Mouse (Mus musculus): ENCODE results near the gene Misp. TPM values are rescaled to one million over a fixed set of nuclear protein-coding genes. Genes with fewer than 3 reads are reported as not detected.
A peak's percentile ranks its signal among the peaks of the same experiment; 100 is the strongest.

The Misp gene
- polyA plus RNA-seq, 1 experiment from 2014 or later = 10.5 TPM

GRCm38 (mm10) chr10:79874290-79874862, 53.6 kb downstream of the Misp start, which contains the start of the genes Prtn3 and Plppr3:
Gene Prtn3 (plus strand): TSS chr10:79874476.
Gene Plppr3 (minus strand): TSS chr10:79874634.
- no peaks in the 10 kb centered on the region for H3K27me3 ChIP-seq (replicated peaks; ENCODE audit: insufficient read depth, low read length)
- no peaks in the 10 kb centered on the region for H3K9me3 ChIP-seq (ENCODE audit: low read length)
- no peak within 1 kb of the TSS for H3K27ac ChIP-seq (ENCODE audit: low read length)
- H3K36me3 ChIP-seq (ENCODE audit: insufficient read depth, low read length) = no peaks in the 10 kb centered on the region
- TF ChIP-seq CTCF (IDR thresholded peaks at IDR 0.05) = no peak
- no peak for TF ChIP-seq EP300 (IDR thresholded peaks at IDR 0.05)
- H3K9ac ChIP-seq (replicated peaks; ENCODE audit: low read depth) = peak within 1 kb of the TSS; percentile 19; the same call in 1 of the 2 replicates
- ATAC-seq (peak; percentile 44), DNase-seq (ENCODE audit: low spot score) (no peak)
- peak within 1 kb of the TSS; percentile 49 for H3K4me3 ChIP-seq (ENCODE audit: low read depth, low read length)
- H3K4me2 ChIP-seq (replicated peaks; ENCODE audit: low read depth, low read length) = peak within 1 kb of the TSS; percentile 99
- 7% methylated on average over 27 of the region's 57 CpGs for WGBS
- H3K4me1 ChIP-seq (ENCODE audit: insufficient read depth, low read depth, low read length) = 0 out of 2 replicates have a peak, but pooled peaks cover 3% of the 10 kb centered on the region

DNA sequence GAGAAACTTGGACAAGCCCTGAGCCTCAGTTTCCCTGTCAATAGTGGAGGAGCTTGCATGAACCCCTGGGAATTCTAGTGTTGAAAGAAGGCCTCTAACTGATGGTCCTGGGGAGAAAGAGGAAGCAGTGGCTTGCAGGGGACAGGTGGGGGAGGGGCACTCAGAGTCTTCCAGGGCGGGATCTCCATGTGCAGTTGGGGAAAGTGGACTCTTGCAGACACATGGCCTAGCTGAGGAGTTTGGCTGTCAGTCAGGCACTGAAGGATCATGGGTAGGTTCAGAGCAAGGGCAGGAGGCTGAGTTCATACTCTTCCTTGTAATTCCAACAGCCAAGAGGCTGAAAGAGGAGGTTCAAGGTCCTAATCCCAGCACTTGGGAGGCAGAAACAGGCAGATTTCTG, 56.4 kb downstream of the Misp start:
- Histone ChIP-seq H3K36me3 (ENCODE audit: insufficient read depth, low read length) (no peaks in the 10 kb centered on the region), H3K4me3 (ENCODE audit: low read depth, low read length) (no peak overlapping the region), H3K9me3 (ENCODE audit: low read length) (no peaks in the 10 kb centered on the region), H3K9ac (replicated peaks; ENCODE audit: low read depth) (no peak overlapping the region), H3K4me2 (replicated peaks; ENCODE audit: low read depth, low read length) (no peak overlapping the region), H3K4me1 (ENCODE audit: insufficient read depth, low read depth, low read length) (0 out of 2 replicates have a peak, but pooled peaks cover 3% of the 10 kb centered on the region), H3K27me3 (replicated peaks; ENCODE audit: insufficient read depth, low read length) (no peaks in the 10 kb centered on the region), H3K27ac (ENCODE audit: low read length) (no peak overlapping the region)
- ATAC-seq = no peak
- WGBS = 46% methylated on average over 1 of the region's 1 CpGs
- peak; percentile 35 for DNase-seq (ENCODE audit: low spot score)
- no peak for TF ChIP-seq CTCF (IDR thresholded peaks at IDR 0.05)
- no peak for TF ChIP-seq EP300 (IDR thresholded peaks at IDR 0.05)

DNA sequence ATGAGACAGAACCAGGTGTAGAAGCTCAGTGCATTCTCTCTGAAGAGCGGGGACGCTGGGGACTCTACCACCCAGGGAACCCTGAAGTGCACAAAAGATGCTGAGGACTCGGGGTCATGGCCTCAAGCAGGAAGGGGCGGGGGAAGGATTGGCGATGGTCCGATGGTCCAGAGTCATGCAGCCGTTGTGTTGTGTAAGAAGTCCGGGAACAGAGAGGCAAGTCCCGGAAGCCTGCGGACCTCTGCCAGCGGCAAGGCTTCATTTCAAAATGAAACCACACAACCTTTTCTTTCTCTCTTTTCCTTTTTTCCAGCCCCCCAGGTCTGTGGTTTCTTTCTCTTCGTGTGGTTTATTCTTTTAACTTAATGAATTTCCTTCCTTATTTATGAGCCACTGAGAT, 57.0 kb downstream of the Misp start:
- peak; percentile 77 for DNase-seq (ENCODE audit: low spot score)
- no peak for TF ChIP-seq CTCF (IDR thresholded peaks at IDR 0.05)
- peak; percentile 21; the same call in 1 of the 2 replicates for TF ChIP-seq EP300 (IDR thresholded peaks at IDR 0.05)
- H3K27me3 ChIP-seq (replicated peaks; ENCODE audit: insufficient read depth, low read length) = no peaks in the 10 kb centered on the region
- H3K36me3 ChIP-seq (ENCODE audit: insufficient read depth, low read length) = no peaks in the 10 kb centered on the region
- no peak overlapping the region; the same call in 1 of the 2 replicates for H3K4me2 ChIP-seq (replicated peaks; ENCODE audit: low read depth, low read length)
- H3K4me3 ChIP-seq (ENCODE audit: low read depth, low read length) = no peak overlapping the region
- peak overlapping the region; percentile 43; the same call in 1 of the 2 replicates for H3K27ac ChIP-seq (ENCODE audit: low read length)
- 0 out of 2 replicates have a peak, but pooled peaks cover 3% of the 10 kb centered on the region for H3K4me1 ChIP-seq (ENCODE audit: insufficient read depth, low read depth, low read length)
- no peaks in the 10 kb centered on the region for H3K9me3 ChIP-seq (ENCODE audit: low read length)
- ATAC-seq = peak; percentile 52
- no peak overlapping the region for H3K9ac ChIP-seq (replicated peaks; ENCODE audit: low read depth)
- 34% methylated on average over 12 of the region's 12 CpGs for WGBS

GRCm38 (mm10) chr10:79879527-79879926, 58.7 kb downstream of the Misp start:
- Histone ChIP-seq H3K27ac (ENCODE audit: low read length) (no peak overlapping the region), H3K4me1 (ENCODE audit: insufficient read depth, low read depth, low read length) (0 out of 2 replicates have a peak, but pooled peaks cover 3% of the 10 kb centered on the region), H3K36me3 (ENCODE audit: insufficient read depth, low read length) (no peaks in the 10 kb centered on the region), H3K4me3 (ENCODE audit: low read depth, low read length) (no peak overlapping the region), H3K27me3 (replicated peaks; ENCODE audit: insufficient read depth, low read length) (no peaks in the 10 kb centered on the region), H3K9me3 (ENCODE audit: low read length) (no peaks in the 10 kb centered on the region), H3K4me2 (replicated peaks; ENCODE audit: low read depth, low read length) (no peak overlapping the region), H3K9ac (replicated peaks; ENCODE audit: low read depth) (no peak overlapping the region)
- DNase-seq (ENCODE audit: low spot score) (no peak), ATAC-seq (no peak)
- WGBS = 31% methylated on average over 3 of the region's 3 CpGs
- TF ChIP-seq EP300 (IDR thresholded peaks at IDR 0.05) (no peak), CTCF (IDR thresholded peaks at IDR 0.05) (no peak)

Small RNA genes lying within 50 kb of the gene (microRNA-seq; reads per million reads assigned to microRNA genes)
- gene Mir6910 = not detected

Other genes with a start within 250 kb of the Misp start
- gene Theg, start 233.7 kb upstream of the Misp start, polyA plus RNA-seq (2015; fragmentation: Nextera tagmentation; extraction: Ambion mirVana) = not detected in 2 replicates
- not detected in 2 replicates for gene C2cd4c, start 207.0 kb upstream of the Misp start, polyA plus RNA-seq (2015; fragmentation: Nextera tagmentation; extraction: Ambion mirVana)
- 1.1 and 1.3 TPM in 2 replicates for gene Shc2, start 183.1 kb upstream of the Misp start, polyA plus RNA-seq (2015; fragmentation: Nextera tagmentation; extraction: Ambion mirVana)
- gene Odf3l2, start 175.3 kb upstream of the Misp start, polyA plus RNA-seq (2015; fragmentation: Nextera tagmentation; extraction: Ambion mirVana) = not detected in 2 replicates
- not detected in 2 replicates for gene Madcam1, start 156.4 kb upstream of the Misp start, polyA plus RNA-seq (2015; fragmentation: Nextera tagmentation; extraction: Ambion mirVana)
- gene Tpgs1, start 151.6 kb upstream of the Misp start, polyA plus RNA-seq (2015; fragmentation: Nextera tagmentation; extraction: Ambion mirVana) = 64.6 and 71.2 TPM in 2 replicates
- 52.7 and 64.3 TPM in 2 replicates for gene Cdc34, start 138.8 kb upstream of the Misp start, polyA plus RNA-seq (2015; fragmentation: Nextera tagmentation; extraction: Ambion mirVana)
- 0.57 and 0.69 TPM in 2 replicates for gene Gzmm, start 132.0 kb upstream of the Misp start, polyA plus RNA-seq (2015; fragmentation: Nextera tagmentation; extraction: Ambion mirVana)
- 1,234 and 1,299 TPM in 2 replicates for gene Bsg, start 116.5 kb upstream of the Misp start, polyA plus RNA-seq (2015; fragmentation: Nextera tagmentation; extraction: Ambion mirVana)
- gene Hcn2, start 104.4 kb upstream of the Misp start, polyA plus RNA-seq (2015; fragmentation: Nextera tagmentation; extraction: Ambion mirVana) = 0.12 and 0.15 TPM in 2 replicates
- 17.4 and 22.4 TPM in 2 replicates for gene Polrmt, start 74.4 kb upstream of the Misp start, polyA plus RNA-seq (2015; fragmentation: Nextera tagmentation; extraction: Ambion mirVana)
- gene Fgf22, start 65.9 kb upstream of the Misp start, polyA plus RNA-seq (2015; fragmentation: Nextera tagmentation; extraction: Ambion mirVana) = 0.18 TPM in 1 of 2 replicates, not detected in the other
- gene Rnf126, start 54.0 kb upstream of the Misp start, polyA plus RNA-seq (2015; fragmentation: Nextera tagmentation; extraction: Ambion mirVana) = 40.5 and 45.9 TPM in 2 replicates
- 38.6 and 39.9 TPM in 2 replicates for gene Fstl3, start 43.7 kb upstream of the Misp start, polyA plus RNA-seq (2015; fragmentation: Nextera tagmentation; extraction: Ambion mirVana)
- 0.11 and 0.31 TPM in 2 replicates for gene Prss57, start 30.0 kb upstream of the Misp start, polyA plus RNA-seq (2015; fragmentation: Nextera tagmentation; extraction: Ambion mirVana)
- 29.6 and 30.8 TPM in 2 replicates for gene Palm, start 27.4 kb upstream of the Misp start, polyA plus RNA-seq (2015; fragmentation: Nextera tagmentation; extraction: Ambion mirVana)
- 107 and 109 TPM in 2 replicates for gene Ptbp1, start 33.4 kb downstream of the Misp start, polyA plus RNA-seq (2015; fragmentation: Nextera tagmentation; extraction: Ambion mirVana)
- gene Prtn3, start 53.5 kb downstream of the Misp start, polyA plus RNA-seq (2015; fragmentation: Nextera tagmentation; extraction: Ambion mirVana) = 2.2 and 2.4 TPM in 2 replicates
- gene Plppr3, start 53.6 kb downstream of the Misp start, polyA plus RNA-seq (2015; fragmentation: Nextera tagmentation; extraction: Ambion mirVana) = 3.9 and 4.8 TPM in 2 replicates
- 0.92 TPM in 1 of 2 replicates, not detected in the other for gene Elane, start 65.3 kb downstream of the Misp start, polyA plus RNA-seq (2015; fragmentation: Nextera tagmentation; extraction: Ambion mirVana)
- gene Cfd, start 69.9 kb downstream of the Misp start, polyA plus RNA-seq (2015; fragmentation: Nextera tagmentation; extraction: Ambion mirVana) = not detected in 2 replicates
- 32.0 and 32.8 TPM in 2 replicates for gene Med16, start 87.9 kb downstream of the Misp start, polyA plus RNA-seq (2015; fragmentation: Nextera tagmentation; extraction: Ambion mirVana)
- not detected in 2 replicates for gene Gm26602, start 89.9 kb downstream of the Misp start, polyA plus RNA-seq (2015; fragmentation: Nextera tagmentation; extraction: Ambion mirVana)
- 1.6 and 1.7 TPM in 2 replicates for gene Kiss1r, start 96.0 kb downstream of the Misp start, polyA plus RNA-seq (2015; fragmentation: Nextera tagmentation; extraction: Ambion mirVana)
- 123 and 129 TPM in 2 replicates for gene R3hdm4, start 100.2 kb downstream of the Misp start, polyA plus RNA-seq (2015; fragmentation: Nextera tagmentation; extraction: Ambion mirVana)
- gene Arid3a, start 106.1 kb downstream of the Misp start, polyA plus RNA-seq (2015; fragmentation: Nextera tagmentation; extraction: Ambion mirVana) = 4.8 and 7.1 TPM in 2 replicates
- gene Wdr18, start 139.2 kb downstream of the Misp start, polyA plus RNA-seq (2015; fragmentation: Nextera tagmentation; extraction: Ambion mirVana) = 32.8 and 44.2 TPM in 2 replicates
- gene Grin3b, start 149.7 kb downstream of the Misp start, polyA plus RNA-seq (2015; fragmentation: Nextera tagmentation; extraction: Ambion mirVana) = 0.24 and 0.32 TPM in 2 replicates
- 26.7 and 27.6 TPM in 2 replicates for gene Tmem259, start 163.3 kb downstream of the Misp start, polyA plus RNA-seq (2015; fragmentation: Nextera tagmentation; extraction: Ambion mirVana)
- 483 and 567 TPM in 2 replicates for gene Cnn2, start 167.6 kb downstream of the Misp start, polyA plus RNA-seq (2015; fragmentation: Nextera tagmentation; extraction: Ambion mirVana)
- 5.5 and 6.5 TPM in 2 replicates for gene Abca7, start 175.5 kb downstream of the Misp start, polyA plus RNA-seq (2015; fragmentation: Nextera tagmentation; extraction: Ambion mirVana)
- gene Arhgap45, start 195.7 kb downstream of the Misp start, polyA plus RNA-seq (2015; fragmentation: Nextera tagmentation; extraction: Ambion mirVana) = 20.1 and 22.2 TPM in 2 replicates
- 178 and 202 TPM in 2 replicates for gene Polr2e, start 218.8 kb downstream of the Misp start, polyA plus RNA-seq (2015; fragmentation: Nextera tagmentation; extraction: Ambion mirVana)
- 1,058 and 1,082 TPM in 2 replicates for gene Gpx4, start 226.2 kb downstream of the Misp start, polyA plus RNA-seq (2015; fragmentation: Nextera tagmentation; extraction: Ambion mirVana)